Mouse (Mus musculus) adrenal gland (tissue): ENCODE measurements around the gene Teddm3.
"Not testable (repeated sequence)": the region's sequence is repeated elsewhere in the genome, so short reads cannot be mapped to it uniquely, and the experiment has no call there.

Source experiments
- intact Hi-C: fragments of 180-260 bp; cut with DNase I; formaldehyde crosslinking; loops from one replicate; pipeline ENCODE4 v1.15.1; 2025
- long read RNA-seq, 2 experiments: library from polyadenylated mRNA; unstranded; transcript quantifications; one replicate each; pipeline ENCODE4 v2.0.0; 2020; ENCODE audit warnings: borderline replicate concordance in 1 of 2; ENCODE audit not compliant: insufficient replicate concordance in 1 of 2

Gene Teddm3
- long read RNA-seq, experiment 1: 0 reads
- long read RNA-seq, experiment 2: 0 reads

DNA sequence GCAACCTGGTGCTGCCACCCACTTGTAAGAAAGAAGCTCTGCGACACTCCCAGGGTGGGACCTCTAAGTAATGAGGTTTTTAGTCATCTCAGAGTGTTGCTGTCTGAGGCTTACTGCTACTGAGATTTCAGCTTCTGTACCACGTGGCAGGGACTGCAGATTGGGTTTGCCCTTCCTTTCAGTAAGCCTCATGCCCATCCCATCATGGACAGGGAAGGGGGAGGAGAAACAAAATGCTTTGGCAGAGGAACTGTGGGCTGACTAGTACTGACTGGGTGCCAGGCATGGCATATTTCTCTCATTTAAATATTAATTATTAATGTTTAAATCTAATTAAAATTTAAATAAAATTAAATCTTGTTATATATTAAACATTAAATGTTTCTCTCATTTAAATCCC, at the start of gene Teddm3:
Teddm3 (minus strand) TSS at position 101 of the 400 bp plus-strand sequence.
- intact Hi-C loops: not testable (repeated sequence)

DNA sequence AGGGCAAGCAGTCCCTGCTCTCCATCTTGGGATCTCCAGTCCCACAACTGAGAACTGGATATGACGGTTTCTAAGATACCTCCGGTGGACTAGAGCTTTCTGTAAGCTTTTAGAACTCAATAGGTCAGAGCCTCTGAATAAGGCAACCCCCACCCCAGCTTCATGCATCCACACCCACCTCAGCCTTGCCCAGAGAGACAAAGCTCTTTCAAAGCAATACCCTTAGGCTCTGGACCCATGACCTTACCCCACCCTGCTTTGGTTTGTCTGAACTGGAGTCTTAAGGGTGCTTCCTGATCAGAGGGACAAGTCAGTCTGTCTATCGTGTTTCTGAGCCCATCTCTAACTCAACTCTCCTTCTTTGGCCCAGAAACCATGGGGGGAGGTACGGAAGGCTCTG, 48.9 kb upstream of the Teddm3 start:
- intact Hi-C loops: loop anchor here (5.0 kb wide), 1 partner anchor 150 kb away; no protein-coding TSS in a partner anchor

DNA sequence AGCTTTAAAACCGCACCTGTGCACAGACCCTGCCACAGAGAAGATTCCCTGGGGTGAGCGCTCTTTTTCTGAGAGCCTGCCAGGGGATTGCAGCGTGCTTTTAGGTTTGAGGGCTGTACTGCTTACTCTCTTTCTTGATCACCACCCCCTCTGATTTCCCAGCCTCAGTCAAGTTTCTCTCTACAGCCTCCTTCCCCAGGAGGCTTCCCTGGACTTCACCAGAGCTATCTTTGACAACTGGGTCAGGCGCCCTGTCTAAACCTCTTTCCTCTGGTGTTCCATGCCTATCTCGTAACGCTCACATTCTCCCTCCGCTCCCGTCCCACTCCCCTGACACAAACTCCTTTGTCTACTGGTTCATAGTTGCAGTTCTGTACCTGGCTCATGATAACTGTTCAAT, 45.6 kb upstream of the Teddm3 start:
- intact Hi-C loops: no loop called here

DNA sequence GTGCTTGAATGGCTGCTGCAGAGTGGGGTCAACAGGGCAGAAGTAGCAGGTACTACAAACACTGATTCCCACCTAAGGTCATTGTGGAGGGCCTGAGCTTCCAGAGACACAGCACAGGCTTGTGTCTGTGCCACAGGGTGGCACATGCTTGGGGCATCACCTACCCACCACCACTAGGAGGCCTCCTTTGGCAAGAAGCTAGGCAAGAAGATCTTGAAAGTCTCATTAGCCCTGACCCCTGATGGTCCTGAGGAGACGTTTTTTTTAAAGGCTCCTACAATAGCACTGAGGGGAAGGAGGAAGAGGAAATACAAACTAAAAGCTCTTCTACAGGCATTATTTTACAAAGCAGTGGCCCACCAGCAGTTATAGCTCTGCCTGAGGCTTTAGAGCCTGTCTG, 44.7 kb upstream of the Teddm3 start:
- intact Hi-C loops: no loop called here

DNA sequence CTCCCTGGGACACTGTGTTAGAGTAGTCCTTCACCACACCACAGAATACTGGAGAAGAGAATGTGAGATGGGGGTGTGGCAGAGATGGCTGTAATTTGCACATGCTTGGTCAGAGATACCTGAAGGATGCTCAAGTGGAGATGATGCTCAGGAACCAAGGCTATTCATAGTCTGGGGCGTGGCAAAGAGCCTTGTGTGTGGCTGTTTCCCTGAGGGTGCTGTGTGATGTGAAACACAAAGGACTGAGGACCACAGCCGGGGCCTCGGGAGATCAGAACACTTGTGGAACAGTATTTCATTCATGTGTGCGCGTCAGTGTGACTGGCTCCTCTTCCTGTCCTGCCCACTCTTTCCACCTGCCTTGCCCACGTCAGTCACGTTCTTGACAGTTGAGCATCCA, 44.2 kb upstream of the Teddm3 start:
- intact Hi-C loops: no loop called here

DNA sequence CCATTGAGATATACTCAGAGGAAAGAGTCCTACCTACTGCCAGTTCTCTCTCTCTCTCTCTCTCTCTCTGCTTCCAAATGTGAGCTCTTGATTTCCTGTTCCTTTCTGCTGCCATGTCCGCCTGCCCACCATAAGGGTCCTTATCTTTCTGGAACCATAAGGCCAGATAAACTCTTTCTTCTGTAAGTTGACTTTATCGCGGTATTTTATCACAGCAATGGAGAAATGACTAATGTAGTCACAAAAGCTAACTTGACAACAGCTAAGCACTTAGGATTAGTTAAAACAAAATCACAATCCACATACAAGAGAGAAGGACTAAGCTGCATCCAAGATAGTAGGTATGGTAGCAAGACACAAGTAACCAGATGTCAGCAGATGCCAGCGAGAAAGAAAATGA, 43.7 kb upstream of the Teddm3 start:
- intact Hi-C loops: no loop called here

DNA sequence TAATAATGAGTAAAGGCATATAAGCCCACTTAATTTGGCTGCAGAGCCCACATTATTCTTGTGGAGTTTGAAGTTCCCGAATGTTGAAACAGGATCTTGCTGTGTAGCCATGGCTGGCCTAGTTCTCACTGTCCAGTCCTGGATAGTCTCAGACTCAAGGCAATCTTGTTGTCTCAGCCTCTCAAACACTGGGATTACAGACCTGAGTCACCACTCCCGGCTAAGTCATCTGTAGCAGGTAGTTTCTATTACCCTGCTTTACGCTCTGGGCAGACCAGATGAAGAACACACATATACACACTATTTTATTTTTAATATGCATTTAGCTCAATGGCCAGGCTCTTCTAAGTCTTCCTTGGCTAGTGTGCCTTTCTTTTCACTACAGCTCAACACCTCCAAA, 42.8 kb upstream of the Teddm3 start:
- intact Hi-C loops: no loop called here

DNA sequence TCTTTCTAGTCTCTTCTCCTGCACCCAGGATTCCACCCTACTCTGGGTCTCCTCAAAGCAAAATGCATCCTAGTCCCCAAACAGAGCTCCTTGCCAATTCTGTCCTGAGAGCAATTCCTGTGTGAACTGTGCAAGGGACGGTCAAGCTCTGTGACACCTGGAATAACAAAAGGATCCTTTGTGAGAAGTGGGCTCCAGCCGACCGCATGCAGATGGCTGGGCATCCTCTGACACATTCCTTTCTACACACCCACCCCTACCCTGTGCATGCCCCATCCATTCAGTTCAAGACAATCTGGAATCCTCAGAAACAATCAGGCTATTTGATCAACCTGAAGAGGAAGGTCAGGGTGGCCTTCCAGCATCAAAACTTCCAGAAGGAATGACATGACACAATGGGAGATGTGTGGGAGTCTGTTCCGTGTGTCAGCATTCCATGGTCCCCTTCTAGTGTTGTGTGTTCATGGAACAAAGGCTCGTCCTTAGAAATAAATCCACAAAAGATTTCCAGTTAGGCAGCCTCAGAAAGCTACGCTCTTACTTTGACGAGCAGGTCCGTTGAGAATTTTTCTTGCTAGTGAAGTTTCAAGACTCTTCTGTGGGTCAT, 41.6 kb upstream of the Teddm3 start:
- intact Hi-C loops: no loop called here

DNA sequence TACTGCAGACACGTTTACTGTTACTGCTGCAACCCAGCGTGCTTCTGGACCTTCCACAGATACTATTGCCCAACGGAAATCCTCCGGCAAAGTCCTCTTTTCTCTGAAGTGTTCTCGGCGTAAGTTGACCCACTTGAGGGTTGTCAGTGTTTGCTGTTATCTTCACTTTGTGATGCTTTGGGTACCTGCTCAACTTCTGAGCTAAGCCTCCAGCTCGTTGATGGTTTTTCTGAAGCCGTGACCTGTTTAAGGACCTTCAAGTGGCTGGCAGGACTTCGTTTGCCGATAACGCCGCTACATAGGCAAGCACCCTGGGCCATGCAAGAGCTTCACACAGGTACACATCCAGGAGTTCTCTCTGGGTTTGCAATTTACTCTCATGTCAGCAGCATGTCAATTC, 40.4 kb upstream of the Teddm3 start:
- intact Hi-C loops: loop anchor here (5.0 kb wide), 1 partner anchor 282 kb away; no protein-coding TSS in a partner anchor

DNA sequence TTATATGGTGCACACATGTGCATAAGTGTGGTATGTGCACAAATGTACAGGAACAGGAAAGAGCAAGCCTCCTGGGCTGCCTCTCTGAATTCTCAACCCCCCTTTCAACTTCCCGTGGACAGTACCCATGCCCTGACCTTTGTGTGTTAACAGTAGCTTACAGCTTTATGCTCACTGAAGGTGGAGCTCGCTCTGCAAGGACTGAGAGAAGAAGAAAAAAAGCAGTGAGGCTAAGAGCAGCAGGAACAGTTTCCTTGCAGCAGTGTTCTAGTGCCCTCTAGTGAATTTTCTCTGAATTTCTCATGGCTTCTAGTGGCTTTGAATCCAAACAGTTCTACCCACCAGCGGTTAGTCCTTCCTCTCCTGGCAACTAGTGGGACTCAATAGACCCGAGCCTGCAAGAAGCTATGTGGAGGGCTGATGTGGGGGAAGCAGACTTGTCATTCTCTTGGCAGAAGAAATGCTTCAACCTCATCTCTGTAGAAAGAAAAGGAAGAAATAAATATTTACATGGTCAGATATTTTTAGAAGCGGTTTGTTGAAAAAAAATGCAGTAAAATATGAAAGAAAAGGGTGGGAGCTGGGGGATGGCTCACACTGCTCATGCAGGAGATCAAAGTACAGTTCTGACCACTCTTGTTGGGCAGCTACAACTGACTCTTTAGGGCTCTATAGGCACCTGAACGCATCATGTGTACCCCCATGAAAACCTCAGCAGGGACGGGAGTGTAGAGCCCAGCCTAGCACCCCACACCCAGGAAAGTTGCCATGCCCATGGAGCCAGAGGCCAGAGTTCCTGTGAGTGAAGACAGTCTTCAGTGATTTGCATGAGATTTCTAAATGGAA, 38.9 kb upstream of the Teddm3 start:
- intact Hi-C loops: loop anchor here (5.0 kb wide), 1 partner anchor 280 kb away; no protein-coding TSS in a partner anchor

DNA sequence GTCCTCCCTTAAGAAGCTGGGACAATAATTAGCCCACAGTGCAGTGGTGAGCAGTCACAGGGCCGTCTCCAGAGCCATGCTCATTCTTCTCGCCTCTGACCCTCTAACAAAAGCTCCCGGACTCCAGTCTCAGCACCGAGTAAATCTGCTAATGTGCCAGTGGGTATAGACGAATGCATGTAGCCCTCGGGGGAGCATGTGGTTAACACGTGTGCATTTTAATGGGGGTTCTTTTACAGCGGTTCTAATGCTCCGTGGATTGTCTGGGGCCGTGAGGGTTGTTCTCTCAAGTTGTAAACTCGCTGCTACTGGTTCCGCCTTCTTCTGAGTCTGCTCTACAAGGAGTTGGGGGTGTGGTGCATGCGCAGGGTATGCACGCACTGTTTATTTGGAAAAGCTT, 37.8 kb upstream of the Teddm3 start:
- intact Hi-C loops: loop anchor here (5.0 kb wide), 1 partner anchor 279 kb away; no protein-coding TSS in a partner anchor

DNA sequence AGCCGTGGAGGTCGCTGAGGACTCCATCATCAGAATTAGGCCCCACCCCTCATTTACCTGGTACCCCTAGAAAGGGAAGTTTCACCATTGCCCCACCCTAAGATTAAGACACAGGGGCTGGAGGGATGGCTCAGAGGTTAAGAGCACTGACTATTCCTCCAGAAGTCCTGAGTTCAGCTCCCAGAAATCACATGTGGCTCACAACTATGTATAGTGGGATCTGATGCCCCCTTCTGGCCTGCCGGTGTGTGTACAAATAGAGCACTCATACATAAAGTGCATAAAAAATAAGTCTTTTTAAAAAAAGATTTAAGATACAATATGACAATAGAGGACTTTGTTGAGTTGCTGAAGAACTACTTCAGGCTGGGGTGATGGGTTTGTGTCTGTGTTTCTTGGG, 34.5 kb upstream of the Teddm3 start:
- intact Hi-C loops: no loop called here

DNA sequence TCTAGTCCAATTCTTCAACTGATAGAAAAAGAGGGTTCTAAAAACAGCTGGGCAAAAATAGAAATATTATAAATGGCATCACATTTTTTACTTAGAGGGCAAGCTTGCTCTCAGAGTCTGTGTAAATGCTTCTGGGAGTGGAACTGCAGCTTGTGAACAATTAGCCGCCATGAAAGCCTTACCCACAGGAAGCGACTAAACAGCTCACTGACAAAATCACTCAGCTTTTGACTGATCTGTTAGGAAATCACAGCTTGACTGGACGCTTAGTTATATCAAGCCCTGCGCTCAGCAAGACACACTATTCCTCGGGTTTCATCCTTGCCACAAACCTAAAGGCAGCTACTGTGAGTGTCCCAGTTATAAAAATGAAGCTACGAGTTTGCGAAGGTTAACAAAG, 33.8 kb upstream of the Teddm3 start:
- intact Hi-C loops: no loop called here

DNA sequence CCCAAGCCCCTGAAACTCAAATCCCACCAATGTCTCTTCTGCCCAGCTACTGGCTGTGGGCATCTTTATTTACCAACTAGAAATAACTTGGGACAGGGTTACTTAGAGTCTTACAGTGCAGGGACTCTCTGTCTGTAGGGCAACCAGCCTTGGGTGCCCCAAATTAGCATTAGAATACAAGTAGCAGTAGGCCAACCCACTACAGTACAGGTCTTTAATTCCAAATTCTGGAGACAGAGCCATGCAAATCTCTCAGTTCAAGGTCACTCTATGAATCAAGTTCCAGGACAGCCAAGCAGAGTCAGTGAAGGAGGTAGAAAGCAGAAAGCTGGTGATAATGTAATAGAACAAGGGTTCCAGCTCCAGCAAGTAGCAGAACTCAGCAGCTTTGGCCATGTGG, 30.9 kb upstream of the Teddm3 start:
- intact Hi-C loops: no loop called here

DNA sequence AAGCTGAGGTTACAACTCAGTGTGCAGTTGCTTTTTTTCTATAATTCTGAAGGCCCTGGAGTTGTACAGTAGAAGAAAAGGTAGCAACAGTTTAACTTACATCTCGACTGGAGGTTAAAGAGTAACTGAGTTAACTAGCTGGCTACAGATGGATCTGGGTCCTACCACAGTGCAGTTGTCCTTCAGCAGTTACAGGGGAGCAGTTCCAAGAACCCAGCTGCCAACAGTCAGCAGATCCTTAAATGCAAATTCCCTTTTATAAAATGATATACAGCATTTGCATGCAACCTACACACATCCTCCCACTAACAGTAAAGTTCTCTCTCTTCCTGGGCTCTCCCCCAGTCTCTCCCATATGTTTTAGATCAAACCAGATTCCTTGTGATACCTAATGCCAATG, 28.3 kb upstream of the Teddm3 start:
- intact Hi-C loops: no loop called here

DNA sequence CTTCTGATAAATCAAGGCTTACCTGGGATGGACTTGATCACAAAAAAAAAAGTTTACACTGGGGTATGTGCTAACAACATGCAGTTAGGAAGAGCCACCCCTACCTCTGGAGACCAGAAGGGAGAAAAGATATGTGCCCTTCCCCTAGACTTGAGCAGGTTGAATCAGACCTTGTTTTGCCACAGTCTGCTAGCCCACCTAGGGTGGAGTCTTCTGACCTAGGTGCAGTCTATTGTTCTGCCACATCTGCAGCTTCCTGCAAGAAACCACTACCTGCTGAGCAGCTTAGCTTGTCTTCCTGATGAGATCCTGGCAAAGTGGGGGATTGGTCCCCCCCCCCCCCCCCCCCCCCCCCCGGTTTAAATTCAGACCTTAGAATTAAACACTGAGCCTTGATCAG, 21.4 kb upstream of the Teddm3 start:
- intact Hi-C loops: no loop called here

DNA sequence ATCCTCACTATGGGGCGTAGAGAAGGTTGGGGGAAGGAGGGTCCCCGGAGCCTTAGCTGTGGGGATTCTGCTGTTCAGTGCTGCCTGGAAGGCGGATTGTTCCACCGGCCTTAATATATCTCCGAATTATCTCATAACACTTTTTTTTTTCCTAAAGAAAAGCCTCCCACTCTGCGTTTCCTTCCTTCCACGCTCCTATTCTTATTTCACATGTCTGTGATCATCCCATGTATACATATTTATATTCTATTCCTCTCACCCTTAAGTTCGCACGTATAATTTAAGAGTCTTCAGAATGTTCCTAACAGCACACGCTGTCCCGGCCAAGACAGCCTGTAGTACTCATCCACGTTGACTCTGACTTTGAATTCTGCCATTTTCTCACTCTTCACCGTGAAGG, 14.9 kb upstream of the Teddm3 start:
- intact Hi-C loops: no loop called here

DNA sequence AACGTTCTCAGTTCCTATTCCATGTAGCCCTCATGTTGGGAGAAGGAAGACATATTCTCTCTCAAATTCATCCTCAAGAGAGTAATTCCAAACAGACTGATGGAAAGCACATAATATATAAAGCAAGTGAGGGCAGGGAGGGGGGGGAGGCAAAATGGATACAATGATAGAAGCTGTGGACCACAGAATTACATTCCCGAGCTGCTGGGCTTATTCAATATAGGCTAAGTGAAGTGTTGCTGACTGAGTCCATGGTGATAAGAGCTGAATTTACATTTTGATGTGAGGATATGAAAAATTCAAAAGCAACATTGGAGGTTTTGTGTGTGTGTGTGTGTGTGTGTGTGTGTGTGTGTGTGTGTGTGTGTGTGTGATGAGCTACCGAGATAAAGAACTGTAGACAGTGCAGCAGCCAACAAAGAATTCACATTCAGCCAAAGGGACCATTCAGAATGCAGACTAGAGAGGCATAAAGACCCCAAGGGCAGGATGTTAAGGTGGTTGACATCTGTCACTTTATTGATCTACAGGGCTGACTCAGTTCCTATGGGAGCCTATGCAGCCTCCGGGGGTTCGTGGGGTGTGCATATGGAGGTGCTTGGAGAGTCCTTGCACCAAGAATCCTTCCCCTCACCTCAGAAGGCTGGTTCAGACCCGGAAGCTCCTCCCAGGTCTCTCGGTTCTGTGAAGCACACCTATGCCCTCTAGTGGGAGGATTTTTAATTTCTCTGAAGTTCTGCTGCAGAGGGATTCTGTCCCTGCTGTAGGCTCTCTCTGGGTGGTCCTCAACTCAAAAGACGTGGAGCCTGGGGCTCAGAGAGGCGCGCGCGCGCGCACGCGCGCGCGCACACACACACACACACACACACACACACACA, 11.8 kb upstream of the Teddm3 start:
- intact Hi-C loops: not testable (repeated sequence)

DNA sequence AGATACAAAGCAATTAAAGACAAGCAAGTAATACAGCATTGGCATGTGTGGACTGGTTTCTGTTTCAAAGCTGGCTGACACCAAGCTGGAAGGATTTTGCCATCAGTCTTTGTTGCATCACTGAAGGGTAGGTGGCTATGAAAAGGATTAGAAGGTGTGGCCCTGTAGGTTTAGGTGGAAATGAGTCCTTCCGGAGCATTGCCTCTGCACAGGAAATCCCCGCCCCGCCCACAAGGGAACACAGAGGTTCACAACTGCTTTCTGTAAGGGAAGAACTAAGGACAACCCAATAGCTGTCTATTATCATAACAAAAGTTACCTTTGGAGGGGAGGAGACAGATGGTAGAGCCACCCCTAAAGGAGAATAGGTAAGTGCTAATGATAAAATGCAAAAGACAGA, 9.6 kb upstream of the Teddm3 start:
- intact Hi-C loops: not testable (repeated sequence)

DNA sequence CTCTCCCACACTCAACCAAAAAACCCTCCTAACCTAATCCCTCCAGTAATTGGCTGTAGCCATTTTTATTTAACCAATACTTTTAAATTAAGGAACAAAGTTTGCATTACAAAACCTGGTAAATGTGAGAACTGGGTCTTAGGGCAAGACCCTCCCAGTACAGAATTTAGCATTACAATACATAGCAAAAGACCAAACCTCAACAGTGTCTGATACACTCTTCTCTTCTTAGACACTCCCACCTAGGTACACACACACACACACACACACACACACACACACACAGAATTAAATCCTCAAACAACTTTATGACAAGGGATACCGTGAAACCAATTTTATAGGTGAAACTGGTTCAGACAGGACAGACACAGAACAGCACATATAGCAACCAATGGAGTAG, 5.4 kb upstream of the Teddm3 start:
- intact Hi-C loops: not testable (repeated sequence)

DNA sequence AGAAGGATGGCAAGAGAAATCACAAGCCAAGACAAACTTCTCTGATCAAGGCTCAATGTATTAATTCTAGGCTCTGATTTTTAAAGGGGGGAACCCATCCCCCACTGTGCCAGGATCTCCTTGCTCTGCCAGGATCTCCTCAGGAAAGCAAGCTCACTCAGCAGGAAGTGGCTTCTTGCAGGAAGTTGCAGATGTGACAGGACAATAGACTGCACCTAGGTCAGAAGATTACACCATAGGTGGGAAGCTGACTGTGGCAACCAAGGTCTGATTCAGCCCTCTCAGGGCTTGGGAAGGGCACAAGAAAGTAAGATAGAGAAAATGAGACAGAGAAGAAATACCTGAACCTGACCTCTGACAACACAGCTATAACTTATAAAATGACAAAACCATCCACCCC, 2.5 kb upstream of the Teddm3 start:
- intact Hi-C loops: not testable (repeated sequence)
